Mouse (Mus musculus): Measurements from ENCODE around the gene Dis3l2.

Dis3l2 gene

DNA sequence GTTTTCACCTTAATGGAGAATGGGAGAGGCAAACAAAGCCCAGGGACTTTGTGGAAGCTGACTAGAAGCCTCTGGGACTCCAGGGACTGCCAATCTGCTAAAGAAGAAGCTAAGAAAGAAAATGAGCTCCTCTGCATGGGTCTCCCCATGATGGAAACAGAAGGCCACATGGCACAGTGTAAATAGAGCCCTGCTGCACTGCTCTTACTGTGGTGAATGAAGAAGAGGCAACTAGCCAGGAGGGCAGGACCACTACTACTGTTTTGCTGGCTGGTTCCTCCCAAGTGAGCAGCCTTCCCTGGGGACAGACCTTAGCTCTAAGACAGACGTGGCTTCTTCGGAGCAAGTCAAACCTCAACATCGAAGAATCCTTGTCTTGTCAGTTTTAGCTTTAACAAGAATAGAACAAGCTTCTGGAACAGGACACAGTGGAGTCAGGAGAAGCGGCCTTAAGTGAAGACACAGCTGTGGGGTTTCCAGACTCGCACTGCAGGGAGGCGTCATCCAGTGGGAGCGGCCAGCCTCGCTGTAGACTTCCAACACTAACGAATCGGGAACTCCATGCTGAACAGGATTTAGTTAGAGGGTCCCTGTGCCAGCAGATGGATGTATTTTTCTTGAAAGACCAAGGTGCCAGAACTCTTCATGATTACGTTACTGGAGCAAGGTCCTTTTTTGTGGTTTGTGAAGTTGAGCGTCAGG, 307.2 kb downstream of the Dis3l2 start:
- DNase-seq (ENCODE audit: low spot score in 2 of 2), result no peak

DNA sequence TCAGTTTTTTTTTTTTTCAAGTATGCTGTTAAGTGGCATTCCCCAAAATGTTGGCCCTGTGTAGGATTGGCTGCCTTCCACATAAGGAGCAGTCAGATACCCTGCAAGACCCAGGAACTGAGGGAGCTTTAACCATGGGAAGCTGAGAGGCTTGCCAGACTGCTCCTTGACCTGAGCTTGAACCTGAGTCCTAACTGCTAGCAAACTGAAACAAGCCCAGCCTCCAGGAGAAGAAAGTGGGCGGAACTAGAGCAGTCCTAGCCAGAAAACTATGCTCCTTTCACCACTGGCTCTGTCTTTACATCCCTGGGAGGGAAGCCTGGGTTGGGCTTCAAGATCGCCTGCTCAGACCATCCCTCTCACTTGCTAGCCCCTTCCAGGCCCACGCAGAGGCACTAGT, 308.1 kb downstream of the Dis3l2 start:
- no peak for DNase-seq (ENCODE audit: low spot score in 2 of 2)

DNA sequence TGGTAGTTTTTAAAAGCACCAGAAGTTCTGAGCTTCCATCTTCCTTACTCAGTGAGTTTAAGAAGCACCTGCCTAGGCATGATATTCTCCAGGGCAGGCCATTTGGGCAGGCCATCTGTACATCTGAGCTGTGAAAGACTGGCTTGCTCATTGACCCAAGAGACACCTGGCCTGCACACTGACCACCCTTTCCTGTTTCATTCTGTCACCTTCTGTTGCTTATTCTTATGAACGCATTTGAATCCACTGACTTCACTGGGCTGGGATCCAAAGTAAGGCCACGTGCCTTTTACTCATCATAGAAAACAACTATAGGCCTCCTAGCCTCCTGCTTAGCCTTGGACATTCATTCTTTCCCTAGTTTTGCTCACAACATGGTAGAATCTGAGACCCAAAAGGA, 309.0 kb downstream of the Dis3l2 start:
- no peak for DNase-seq (ENCODE audit: low spot score in 2 of 2)

DNA sequence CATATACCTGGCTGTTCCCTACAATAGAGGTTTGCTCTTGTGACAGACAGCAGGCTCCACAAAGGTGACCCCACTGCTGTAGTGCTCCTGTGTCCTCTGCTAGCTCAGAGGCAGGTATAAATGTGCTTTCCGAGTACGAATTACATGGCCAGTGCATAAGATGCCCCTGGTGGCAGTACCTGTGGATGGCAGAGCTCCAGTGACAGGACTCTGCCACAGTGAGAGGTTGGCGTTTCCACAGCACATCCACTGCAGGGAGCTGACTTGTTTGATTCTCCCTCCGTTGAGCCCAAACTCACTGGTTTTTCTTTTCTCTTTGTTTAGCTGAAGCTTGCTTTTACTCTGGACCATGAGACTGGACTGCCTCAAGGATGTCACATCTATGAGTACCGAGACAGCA, 317.1 kb downstream of the Dis3l2 start:
- DNase-seq (ENCODE audit: low spot score in 2 of 2), result no peak

DNA sequence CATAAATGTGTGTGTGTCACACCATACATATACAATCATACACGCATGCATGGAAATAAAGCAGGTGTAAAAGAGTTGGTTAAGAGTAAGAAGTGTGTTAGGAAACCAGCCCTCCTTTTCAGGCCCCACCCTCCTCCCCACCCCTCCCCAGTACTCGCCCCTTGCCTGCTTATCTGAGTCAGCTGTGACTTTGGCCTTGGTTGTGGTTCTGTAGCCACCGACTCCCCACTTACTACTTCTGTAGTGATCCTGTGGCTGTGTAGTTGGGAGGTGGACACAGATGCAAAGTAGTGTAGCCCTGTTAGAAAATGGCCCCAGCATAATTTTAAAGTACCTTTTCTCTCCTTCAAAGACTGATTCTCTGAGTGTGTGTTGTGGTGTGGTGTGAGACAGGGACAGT, 318.0 kb downstream of the Dis3l2 start:
- DNase-seq (ENCODE audit: low spot score in 2 of 2), result no peak

DNA sequence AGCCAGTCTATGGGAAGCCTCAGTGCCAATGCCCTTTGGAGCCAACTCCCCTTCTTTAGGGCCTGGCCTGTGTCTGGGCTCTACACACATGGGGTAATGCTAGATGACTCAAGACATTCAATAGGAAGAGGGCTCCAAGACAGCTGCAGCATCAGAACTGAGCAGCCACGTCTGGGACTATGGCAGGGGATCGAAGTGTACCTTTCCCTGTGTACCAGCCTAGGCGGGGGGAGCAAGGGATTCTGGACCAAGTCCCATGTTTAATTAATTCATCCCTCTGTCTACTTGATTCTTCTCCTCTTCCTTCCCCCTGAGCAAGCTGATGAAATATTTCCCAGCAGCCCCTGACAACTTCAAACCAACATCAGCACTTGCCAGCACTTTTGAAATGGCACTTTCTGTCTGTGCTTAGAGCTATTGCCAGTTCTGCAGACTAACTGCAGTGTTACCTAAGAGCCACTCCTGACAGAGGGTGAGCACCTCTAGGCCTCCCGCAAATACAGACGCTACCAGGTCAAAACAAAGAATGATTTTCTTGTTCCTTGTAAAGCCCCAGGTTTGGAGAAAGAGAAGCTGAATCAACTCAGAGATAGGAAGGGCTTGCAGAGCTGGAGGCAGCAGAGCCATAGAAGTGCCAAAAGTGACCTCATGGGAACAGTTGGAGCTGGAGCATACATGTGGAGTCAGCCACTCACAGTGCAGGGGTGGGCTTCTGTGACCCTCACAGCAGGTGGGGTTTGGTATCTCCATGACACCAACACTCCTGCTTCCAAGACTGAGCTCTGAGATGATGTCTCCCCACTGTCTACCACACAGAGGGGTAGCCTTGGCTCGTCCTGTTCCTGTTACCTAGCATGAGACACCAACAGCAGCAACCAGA, 319.9 kb downstream of the Dis3l2 start:
- no peak for DNase-seq (ENCODE audit: low spot score in 2 of 2)

DNA sequence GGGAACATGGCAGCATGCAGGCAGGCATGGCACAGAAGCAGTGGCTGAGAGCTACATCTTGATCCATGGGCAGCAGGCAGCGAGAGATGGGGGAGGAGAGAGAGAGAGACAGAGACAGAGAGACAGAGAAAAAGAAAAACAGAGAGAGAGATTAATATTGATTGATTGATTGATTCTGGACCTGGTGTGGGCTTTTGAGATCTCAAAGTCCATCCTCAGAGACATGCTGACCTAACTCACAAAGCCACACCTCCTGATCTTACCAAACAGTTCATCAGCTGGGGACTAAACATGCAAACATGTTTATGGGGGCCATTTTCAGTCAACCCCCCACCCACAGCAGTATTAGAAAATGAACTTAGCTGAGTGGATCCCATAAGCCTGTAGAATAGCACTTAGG, 321.4 kb downstream of the Dis3l2 start:
- no peak for DNase-seq (ENCODE audit: low spot score in 2 of 2)

DNA sequence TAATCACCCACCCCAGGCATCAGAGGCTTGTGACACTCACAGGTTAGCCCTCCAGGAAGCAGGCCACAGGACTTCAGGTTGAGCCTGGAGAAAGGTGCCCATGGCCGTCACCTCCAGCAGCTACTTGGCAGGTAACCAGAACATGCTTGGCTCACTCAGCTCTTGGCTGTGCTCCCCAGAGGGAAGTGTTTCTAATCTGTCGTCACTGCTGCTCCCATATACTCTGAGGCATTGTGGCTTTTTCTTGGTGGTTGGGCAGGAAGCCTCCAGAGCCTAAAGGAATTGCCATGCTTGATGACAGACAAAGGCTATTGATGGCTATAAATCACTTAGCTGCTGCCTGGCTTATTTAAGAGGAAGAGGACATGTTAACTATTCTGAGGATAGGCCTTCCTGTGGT, 325.2 kb downstream of the Dis3l2 start:
- DNase-seq (ENCODE audit: low spot score in 2 of 2), result no peak

DNA sequence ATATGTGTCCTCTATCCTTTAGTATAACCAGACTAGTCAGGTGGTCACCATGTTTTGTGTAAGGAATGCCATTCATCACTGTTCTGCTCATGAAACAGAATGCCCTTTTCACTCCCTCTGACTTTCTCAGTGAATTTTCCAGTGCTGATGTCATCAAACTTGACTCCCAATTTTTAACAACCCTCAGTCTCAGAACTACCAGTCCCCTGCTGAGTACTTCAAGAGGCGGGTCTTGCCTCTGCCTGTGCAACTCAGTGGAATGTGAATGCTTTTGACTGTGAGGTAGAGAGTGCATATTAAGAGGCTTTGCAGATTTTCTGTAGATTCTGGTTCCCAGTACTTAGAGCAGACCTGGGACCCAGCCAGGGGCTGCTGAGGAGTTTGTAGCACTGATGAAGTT, 327.0 kb downstream of the Dis3l2 start:
- no peak for DNase-seq (ENCODE audit: low spot score in 2 of 2)

DNA sequence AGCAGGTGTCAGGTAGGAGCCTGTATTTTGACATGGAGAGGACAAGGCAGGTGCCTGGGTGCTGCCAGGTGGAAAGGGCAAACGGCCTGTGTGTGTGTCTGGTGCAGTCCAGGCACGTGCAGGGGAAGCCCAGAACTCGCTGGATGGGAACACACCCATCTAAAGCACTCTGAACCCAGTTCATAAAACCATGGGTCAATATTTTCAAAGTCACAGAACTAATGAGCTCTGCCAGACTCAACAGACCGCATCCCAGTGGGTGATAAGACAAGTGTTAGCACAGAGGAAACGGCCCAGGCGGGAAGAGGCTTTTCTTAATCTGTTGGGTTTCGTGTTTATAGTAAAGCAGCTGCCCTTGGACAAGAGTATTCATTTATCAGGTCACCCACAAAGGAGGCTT, 328.9 kb downstream of the Dis3l2 start:
- no peak for DNase-seq (ENCODE audit: low spot score in 2 of 2)

DNA sequence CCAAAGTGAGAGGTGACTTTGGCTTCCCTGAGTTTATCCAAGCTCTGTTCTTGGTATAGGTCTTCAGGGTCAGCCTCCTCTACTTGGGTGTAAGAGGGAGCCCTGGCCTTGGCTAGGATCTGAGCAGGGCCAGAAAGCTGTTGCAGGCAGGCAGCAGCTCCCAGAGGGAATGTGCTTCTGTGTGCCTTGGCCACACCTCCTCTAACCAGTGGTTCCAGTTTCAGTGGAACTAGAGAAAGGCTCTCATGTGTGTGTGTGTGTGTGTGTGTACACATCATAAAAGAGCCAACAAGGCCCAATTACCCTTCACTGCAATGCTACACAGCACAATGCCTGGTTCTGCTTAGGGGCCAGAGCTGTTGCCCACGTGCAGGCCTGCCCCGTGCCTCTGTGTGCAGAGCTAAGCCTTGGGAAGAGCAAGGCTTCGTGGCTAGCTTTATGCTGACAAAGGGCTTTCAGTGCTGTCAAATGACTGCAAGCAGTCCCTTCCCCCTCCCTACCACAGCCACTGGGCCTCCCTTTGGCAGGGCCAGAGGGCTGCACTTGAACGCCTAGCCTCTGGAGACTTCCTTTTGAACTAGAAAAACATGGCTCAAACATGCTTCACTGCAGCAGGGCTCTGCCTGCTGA, 332.0 kb downstream of the Dis3l2 start:
- DNase-seq (ENCODE audit: low spot score in 2 of 2), result no peak

DNA sequence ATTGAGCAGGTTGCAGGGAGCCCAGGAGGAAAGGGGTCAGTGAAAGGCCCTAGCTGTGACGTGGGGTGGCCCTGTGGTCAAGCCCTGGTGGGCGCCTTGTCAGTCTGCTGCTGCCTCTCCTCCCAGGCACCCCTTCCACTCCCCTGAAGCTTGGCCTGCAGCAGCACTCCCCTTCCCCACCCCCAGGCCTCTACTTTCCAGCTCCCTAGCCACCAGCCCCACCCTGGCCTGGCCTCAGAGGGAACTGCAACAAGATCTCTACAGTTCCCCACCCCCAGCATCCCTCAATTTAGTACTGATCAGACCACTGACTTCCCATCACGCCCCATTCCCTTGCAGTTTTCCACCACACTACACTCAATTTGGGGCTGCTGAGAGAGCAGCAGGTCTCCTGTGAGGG, 332.7 kb downstream of the Dis3l2 start:
- no peak for DNase-seq (ENCODE audit: low spot score in 2 of 2)

DNA sequence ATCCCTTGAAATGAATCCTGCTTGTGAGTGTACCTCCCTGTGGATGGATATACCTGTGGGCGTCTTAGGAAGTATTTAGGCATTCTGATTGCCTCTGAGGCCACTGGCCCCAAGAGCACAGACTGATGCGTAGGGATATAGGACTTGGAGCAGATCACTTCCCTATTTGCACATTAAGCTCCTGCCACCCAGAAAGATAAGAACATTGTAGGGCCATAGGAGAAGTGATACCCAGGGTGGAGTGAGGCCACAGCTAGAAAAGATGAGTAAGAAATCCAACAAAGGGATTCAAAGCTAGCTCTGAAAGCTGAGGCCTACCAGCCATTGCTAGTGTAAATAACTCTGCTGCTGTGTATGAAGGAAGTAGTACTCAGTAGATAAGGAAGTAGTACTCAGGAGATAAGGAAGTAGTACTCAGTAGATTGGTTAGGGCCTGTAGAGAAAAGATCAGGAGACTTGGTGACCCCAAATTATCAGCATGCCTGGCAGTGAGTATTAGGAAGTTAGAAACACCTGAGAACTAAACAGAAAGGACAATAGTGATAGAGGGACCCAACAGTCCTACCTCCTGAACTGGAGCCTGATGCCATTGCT, 335.0 kb downstream of the Dis3l2 start:
- DNase-seq (ENCODE audit: low spot score in 2 of 2), result no peak

DNA sequence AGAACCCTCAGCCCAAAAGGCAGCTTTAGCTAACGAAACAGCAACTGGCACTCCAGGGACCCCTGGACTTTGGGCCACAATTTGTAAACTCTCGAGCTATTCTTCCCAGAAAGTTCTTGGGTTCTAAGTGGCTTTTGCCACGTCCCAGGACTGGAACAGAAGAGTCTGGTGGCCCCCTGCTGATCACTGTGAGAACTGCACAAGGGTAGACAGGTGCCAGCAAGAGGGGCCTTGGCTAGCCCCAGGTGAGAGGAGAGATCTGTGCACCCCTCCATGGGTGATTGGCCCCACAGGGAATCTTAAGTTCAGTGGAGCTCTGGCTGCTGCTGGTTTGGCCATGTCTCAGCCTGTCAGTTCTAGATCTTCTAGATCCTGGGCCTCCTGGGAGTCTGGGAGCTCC, 337.5 kb downstream of the Dis3l2 start:
- peak; percentile 13 to 69 for DNase-seq (ENCODE audit: low spot score in 2 of 2)

DNA sequence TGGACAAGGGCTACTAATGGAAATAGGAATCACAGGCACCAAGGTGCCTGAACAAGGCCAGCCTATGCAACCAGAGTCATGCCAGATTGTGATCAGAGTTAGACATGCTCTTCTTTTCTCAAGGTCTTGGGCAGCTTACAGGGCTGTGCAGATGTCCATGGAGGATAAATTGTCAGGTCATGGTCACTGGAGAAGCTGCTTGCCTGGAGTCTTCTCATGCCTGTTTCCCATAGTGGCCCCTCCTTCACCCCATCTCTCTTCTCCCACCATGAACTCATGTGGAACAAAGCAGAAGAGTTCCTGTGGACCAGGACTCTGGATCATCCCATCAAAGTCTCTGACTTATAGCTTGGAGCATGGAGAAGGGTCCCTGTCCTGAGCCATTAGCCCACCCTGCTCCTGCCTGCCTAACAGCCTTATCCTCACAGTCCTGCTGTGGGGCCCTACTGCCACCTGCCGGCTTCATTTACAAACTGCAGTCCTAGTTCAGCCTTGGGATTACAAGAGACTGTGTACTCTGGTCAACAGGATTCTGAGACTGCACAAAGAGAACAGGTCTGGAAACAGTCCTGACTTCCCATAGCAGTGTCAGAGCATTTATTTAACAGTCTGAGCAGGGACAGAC, 338.3 kb downstream of the Dis3l2 start:
- peak; percentile 18 to 63 for DNase-seq (ENCODE audit: low spot score in 2 of 2)

DNA sequence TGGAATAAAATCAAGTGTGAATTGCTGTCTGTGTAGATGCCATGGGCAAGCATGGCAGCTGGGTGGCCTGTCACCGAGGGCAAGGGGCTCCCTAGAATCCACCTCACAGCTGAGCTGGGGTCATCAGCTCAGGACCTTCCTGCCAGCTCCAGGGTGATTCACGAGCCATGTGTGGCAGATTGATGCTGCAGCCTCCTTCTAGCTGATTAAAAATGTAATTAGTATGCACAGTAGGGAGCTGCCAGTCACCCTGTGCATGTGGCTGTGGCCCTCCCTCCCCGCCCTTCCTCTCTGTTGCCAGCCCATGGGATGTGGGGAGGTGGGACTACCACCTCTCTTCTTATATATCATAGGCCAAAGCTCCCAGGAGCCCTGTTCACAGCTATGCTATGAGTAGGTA, 346.5 kb downstream of the Dis3l2 start:
- no peak for DNase-seq (ENCODE audit: low spot score in 2 of 2)

DNA sequence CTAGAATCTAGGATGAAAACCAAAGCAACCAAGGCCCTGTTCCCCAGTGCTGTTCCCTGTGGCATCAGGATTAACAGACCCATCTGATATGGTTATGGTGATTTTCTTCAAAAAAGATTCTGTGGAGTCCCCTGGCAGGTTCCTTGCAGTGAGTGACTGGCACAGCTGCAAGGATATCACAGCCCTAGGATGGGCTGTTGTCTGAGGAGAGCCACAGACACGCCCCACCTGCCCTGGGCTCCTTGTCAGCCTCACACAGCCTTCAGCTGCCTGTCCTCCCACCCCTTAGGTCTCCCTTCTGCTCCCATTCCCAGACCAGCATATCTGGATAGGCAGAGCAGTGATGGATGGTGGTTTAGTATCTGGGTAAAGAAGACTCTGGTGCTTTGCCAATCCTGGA, 347.1 kb downstream of the Dis3l2 start:
- no peak for DNase-seq (ENCODE audit: low spot score in 2 of 2)

DNA sequence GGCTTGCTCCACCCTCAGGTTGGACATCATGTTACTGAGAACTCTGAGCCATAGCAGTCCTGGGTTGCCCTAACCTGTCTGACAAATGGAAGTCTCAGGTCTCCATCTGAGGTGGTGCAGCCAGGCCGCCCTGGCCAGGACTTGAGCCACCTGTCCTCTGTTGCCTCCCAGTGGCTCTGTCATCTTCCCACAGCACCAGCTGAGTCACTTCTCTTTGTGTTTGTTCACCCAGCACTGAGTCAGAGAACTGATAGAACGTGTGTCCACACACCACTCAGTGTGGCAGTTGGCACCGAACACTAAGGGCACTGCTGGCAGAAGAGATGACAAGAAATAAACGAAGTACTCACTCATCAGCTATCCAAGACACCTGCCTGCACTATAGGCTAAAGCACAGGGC, 347.8 kb downstream of the Dis3l2 start:
- DNase-seq (ENCODE audit: low spot score in 2 of 2), result no peak

DNA sequence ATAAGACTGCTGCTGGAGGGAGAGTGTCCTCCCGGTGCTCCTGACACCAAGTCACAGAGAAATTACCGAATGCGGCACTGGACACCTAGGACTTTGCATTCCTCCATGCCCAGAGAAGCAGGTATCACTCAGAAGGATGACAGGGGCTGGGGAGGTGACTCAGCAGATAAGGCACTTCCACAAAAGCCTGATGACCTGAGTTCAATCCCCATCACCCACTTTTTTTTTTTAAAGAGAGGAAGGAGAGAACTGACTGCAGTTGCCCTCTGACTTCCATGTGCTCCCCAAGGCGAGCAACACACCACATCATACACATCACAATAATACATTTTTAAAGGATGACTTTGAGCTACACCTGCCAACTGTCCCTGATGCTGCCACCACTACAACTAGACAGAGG, 353.5 kb downstream of the Dis3l2 start:
- no peak for DNase-seq (ENCODE audit: low spot score in 2 of 2)

DNA sequence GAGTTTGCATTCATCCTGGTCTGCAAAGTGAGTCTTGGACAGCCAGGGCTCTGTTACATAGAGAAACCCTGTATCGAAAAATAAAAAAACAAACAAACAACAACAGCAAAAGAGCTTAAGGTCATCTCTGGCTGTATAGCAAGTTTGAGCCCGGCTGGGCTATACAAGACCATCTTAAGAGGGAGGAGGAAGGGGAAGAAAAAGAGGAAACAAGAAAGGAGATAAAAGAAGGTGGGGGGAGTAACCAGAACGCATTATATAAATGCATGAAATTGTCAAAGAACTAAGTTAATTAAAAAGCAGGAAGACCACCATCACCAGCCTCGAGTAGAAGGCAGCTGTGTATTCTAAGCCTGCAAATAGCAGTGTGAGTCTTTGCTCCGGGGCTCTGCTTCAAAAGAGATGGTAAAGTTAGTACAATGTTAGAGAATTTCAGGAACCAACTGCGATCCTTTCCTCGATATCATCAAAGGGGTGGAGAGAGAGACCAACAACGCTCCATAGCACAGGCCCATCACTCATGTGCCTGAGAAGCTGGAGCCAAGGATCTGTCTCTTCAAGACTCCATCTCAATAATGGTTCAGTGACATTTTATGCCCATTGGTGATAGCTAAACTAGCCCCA, 355.5 kb downstream of the Dis3l2 start:
- no peak for DNase-seq (ENCODE audit: low spot score in 2 of 2)

DNA sequence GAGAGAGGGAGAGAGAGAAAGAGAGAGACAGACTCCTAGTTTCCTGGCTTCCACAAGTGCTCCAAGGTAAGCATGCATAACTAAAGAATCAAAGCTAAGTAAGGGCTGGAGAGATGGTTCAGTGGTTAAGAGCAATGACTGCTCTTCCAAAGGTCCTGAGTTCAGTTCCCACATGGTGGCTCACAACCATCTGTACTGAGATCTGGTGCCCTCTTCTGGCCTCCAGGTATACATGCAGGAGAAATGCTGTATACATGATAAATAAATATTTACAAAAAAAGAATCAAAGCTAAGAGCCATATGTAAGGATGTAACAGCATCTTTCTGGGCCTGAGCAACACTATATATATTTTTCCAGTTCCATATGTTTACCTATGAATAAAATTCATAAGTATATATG, 357.3 kb downstream of the Dis3l2 start:
- no peak for DNase-seq (ENCODE audit: low spot score in 2 of 2)

DNA sequence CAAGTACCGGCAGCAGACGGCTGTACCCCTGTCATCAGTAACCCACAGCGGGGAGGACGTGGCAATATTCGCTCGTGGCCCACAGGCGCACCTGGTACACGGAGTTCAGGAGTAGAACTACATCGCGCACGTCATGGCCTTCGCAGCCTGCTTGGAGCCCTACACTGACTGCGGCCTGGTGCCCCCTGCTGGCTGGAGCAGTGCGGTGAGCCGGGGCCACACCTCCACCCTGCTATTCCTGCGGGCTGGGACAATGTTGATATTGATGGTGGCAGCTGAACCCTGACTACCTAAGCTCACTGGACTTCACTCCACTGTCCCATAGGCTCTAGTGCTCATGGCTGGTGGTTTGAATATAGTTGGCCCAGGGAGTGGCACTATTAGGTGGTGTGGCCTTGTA, 367.1 kb downstream of the Dis3l2 start:
- peak; percentile 10 to 59 for DNase-seq (ENCODE audit: low spot score in 2 of 2)

All from thymus, postnatal 10 days (tissue).